Mouse (Mus musculus) brain, adult 2 months (tissue): ENCODE measurements around the gene Usp22.
"Not testable (repeated sequence)": the region's sequence is repeated elsewhere in the genome, so short reads cannot be mapped to it uniquely, and the experiment has no call there.

Experiments
- DNase-seq: peaks from one replicate; pipeline ENCODE4 v3.0.0; 2011; ENCODE audit warnings: low read depth, low spot score

Usp22 gene

GRCm38 (mm10) chr11:61143564-61144469, 31.0 kb downstream of the Usp22 start:
- DNase-seq = no peak

GRCm38 (mm10) chr11:61142941-61143530, 31.8 kb downstream of the Usp22 start:
- DNase-seq = no peak

GRCm38 (mm10) chr11:61142262-61142661, 32.6 kb downstream of the Usp22 start:
- no peak for DNase-seq

- no peak for DNase-seq
Observed at GRCm38 (mm10) chr11:61141693-61142092, 33.2 kb downstream of the Usp22 start.

- no peak for DNase-seq
Observed at GRCm38 (mm10) chr11:61132943-61133342, 41.9 kb downstream of the Usp22 start.

GRCm38 (mm10) chr11:61130646-61131045, 44.2 kb downstream of the Usp22 start:
- not testable (repeated sequence) for DNase-seq

- DNase-seq = no peak
Observed at GRCm38 (mm10) chr11:61129305-61129704, 45.5 kb downstream of the Usp22 start.

- no peak for DNase-seq
Observed at GRCm38 (mm10) chr11:61127421-61128055, 47.3 kb downstream of the Usp22 start.

- no peak for DNase-seq
Observed at GRCm38 (mm10) chr11:61126606-61127355, 48.1 kb downstream of the Usp22 start, which contains the start of gene Tnfrsf13b. Gene Tnfrsf13b, plus strand, starts transcription at chr11:61126755.

GRCm38 (mm10) chr11:61125970-61126369, 48.9 kb downstream of the Usp22 start:
- no peak for DNase-seq

GRCm38 (mm10) chr11:61123886-61124285, 51.0 kb downstream of the Usp22 start:
- DNase-seq = no peak

- no peak for DNase-seq
Observed at GRCm38 (mm10) chr11:61122769-61123288, 52.0 kb downstream of the Usp22 start.

- DNase-seq = no peak
Observed at GRCm38 (mm10) chr11:61122283-61122768, 52.5 kb downstream of the Usp22 start.

- DNase-seq = peak; percentile 55
Observed at GRCm38 (mm10) chr11:61119996-61120583, 54.8 kb downstream of the Usp22 start.

- no peak for DNase-seq
Observed at GRCm38 (mm10) chr11:61116226-61116625, 58.6 kb downstream of the Usp22 start.

GRCm38 (mm10) chr11:61112323-61112995, 62.4 kb downstream of the Usp22 start:
- no peak for DNase-seq

- no peak for DNase-seq
Observed at GRCm38 (mm10) chr11:61111472-61111871, 63.4 kb downstream of the Usp22 start.

- no peak for DNase-seq
Observed at GRCm38 (mm10) chr11:61110928-61111327, 63.9 kb downstream of the Usp22 start.

GRCm38 (mm10) chr11:61110113-61110512, 64.7 kb downstream of the Usp22 start:
- no peak for DNase-seq

- no peak for DNase-seq
Observed at GRCm38 (mm10) chr11:61109707-61110106, 65.1 kb downstream of the Usp22 start.
